Mouse (Mus musculus) spleen, adult 2 months (tissue): ENCODE measurements around the gene Dpep2nb. TPM values are rescaled to one million over a fixed set of nuclear protein-coding genes. Genes with fewer than 3 reads are reported as not detected.

ENCODE experiments used
- DNase-seq, 2 experiments: peaks; one replicate each; pipeline versions ENCODE4 v3.0.0 to v3.0.0-alpha.2; 2012 to 2021; ENCODE audit warnings: low spot score in 2 of 2, low read depth in 1 of 2
- H3K27ac ChIP-seq: fragments of 200-500 bp; 2 replicates; pipeline ENCODE4 v1.5.1; 2012; ENCODE audit warnings: low read length, inconsistent platforms; ENCODE audit not compliant: insufficient read depth
- H3K27me3 ChIP-seq: fragments of 200-500 bp; 2 replicates; pipeline ENCODE4 v1.6.1; 2012; ENCODE audit warnings: mild to moderate bottlenecking, moderate library complexity, low read length, inconsistent platforms; ENCODE audit not compliant: control insufficient read depth, insufficient read depth
- H3K36me3 ChIP-seq: fragments of 200-500 bp; 2 replicates; pipeline ENCODE4 v1.6.1; 2012; ENCODE audit warnings: mild to moderate bottlenecking, low read length, inconsistent platforms; ENCODE audit not compliant: control insufficient read depth, insufficient read depth
- H3K4me1 ChIP-seq: fragments of 200-500 bp; 2 replicates; pipeline ENCODE4 v1.6.1; 2011; ENCODE audit warnings: inconsistent platforms; ENCODE audit not compliant: control insufficient read depth, insufficient read depth, insufficient read length
- H3K4me3 ChIP-seq: fragments of 200-500 bp; 2 replicates; pipeline ENCODE4 v1.5.1; 2011; ENCODE audit warnings: mild to moderate bottlenecking, inconsistent platforms; ENCODE audit not compliant: insufficient read depth, insufficient read length; ENCODE audit errors: extremely low read depth
- CTCF ChIP-seq: fragments of 200-500 bp; IDR thresholded peaks from 2 replicates; pipeline ENCODE4 v1.5.1; 2011; ENCODE audit warnings: mild to moderate bottlenecking, inconsistent platforms; ENCODE audit not compliant: insufficient read depth, insufficient read length, insufficient replicate concordance; ENCODE audit errors: extremely low read depth
- POLR2A ChIP-seq: fragments of 200-500 bp; IDR thresholded peaks from 2 replicates; pipeline ENCODE4 v1.6.1; 2011; ENCODE audit warnings: low read depth, low read length, inconsistent platforms
- WGBS: fragments of 180-500 bp; shearing (Covaris S2); methylation state at CpG from one replicate; pipeline ENCODE4 v1.1.7; 2018; 5-methylcytosine and 5-hydroxymethylcytosine counted together
- polyA plus RNA-seq: library from polyadenylated mRNA; depleted of rRNA; stranded (reverse); fragments of >200 nt; gene quantifications from 2 replicates; pipeline ENCODE4 v1.2.3, GENCODE M21; 2012

Dpep2nb gene
- polyA plus RNA-seq, 1 experiment: not detected

GRCm38 (mm10) chr8:105981146-105981545 is 24.6 kb downstream of the Dpep2nb start:
- Histone ChIP-seq H3K36me3 (no peaks in the 10 kb centered on the region), H3K27ac (no peak overlapping the region), H3K4me1 (0 out of 2 replicates have a peak, but pooled peaks cover 2% of the 10 kb centered on the region), H3K27me3 (no peaks in the 10 kb centered on the region), H3K4me3 (no peak overlapping the region)
- TF ChIP-seq POLR2A (no peak), CTCF (no peak)
- WGBS: 90% methylated on average over 1 of the region's 1 CpGs
- no peak for DNase-seq

DNA sequence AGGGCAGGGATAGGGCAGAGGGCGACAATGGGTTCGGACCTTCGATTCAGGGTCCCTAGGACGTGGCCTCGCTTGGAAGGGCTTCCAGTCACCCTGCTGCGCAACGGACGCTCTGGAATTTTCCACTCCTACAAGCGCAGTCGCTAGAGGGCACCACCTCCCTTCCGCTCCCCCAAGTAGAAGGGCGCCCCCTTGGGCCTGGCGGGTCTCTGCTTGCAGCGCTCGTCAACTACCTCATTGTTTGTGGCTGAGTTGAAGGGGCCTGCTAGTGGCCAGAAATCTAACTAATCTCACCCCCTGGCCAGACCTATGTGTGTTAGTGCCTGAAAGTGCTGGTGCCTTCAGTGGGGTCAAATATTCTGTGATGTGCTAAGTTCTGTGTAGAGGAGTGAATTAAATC is 26.4 kb downstream of the Dpep2nb start, which contains the start of gene Dpep3:
Gene Dpep3 (minus strand): TSS at position 105 of the 400 bp plus-strand sequence.
- Histone ChIP-seq H3K27ac (no peak within 1 kb of the TSS), H3K4me1 (0 out of 2 replicates have a peak, but pooled peaks cover 2% of the 10 kb centered on the region), H3K27me3 (no peaks in the 10 kb centered on the region), H3K4me3 (no peak within 1 kb of the TSS), H3K36me3 (no peaks in the 10 kb centered on the region)
- TF ChIP-seq POLR2A (no peak), CTCF (no peak)
- WGBS: 90% methylated on average over 15 of the region's 15 CpGs
- DNase-seq: no peak

DNA sequence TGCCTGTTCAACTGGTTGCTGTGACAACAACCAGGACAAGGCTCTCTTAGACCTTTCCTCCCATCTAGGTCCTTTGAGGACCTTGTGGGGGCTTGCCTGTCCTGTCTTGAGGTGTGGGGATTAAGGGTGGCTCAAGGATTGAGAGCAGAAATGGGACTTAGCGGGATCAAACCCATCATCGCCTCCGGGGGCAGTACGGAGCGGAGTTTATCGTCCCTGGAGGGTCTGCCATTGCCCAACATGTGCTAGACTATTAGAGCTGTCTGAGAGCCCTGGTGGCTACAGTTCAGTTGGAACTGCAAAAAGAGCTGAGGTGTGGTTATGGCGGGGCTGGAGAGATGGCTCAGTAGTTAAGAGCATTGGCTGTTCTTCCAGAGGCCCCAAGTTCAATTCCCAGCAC is 30.4 kb downstream of the Dpep2nb start:
- H3K4me1 ChIP-seq: no peaks in the 10 kb centered on the region
- H3K27me3 ChIP-seq: no peaks in the 10 kb centered on the region
- WGBS: 83% methylated on average over 7 of the region's 7 CpGs

DNA sequence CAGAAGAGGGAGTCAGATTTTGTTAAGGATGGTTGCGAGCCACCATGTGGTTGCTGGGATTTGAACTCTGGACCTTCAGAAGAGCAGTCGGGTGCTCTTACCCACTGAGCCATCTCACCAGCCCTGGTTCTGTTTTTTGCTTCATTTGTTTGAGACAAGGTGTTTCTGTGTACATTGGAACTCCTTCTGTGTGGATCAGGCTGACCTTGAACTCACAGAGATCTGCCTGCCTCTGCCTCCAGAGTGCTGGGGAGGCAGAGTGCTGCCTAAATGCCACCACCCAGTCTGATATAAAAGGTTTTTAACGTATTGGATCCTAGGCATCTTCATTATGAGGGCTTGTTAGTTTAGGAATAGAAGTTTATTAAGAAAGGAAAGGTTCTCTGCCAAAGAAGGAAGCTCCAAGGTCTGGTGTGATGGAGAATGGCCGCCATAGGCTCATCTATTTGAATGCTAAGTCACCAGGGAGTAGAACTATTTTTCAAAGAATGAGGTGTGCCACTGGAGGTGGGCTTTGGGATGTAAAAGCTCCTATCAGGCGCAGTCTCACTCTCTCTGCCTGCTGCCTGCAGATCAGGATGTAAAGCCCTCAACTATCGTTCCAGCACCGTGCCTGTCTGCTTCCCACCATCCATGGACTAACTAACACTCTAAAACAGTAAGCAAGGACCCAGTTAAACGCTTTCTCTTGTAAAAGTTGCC is 34.6 kb downstream of the Dpep2nb start:
- H3K4me3 ChIP-seq: no peak overlapping the region
- no peak overlapping the region for H3K27ac ChIP-seq
- no peaks in the 10 kb centered on the region for H3K27me3 ChIP-seq
- DNase-seq: no peak
- TF ChIP-seq CTCF (no peak), POLR2A (no peak)
- peaks cover 4% of the 10 kb centered on the region; the same call in 1 of the 2 replicates for H3K4me1 ChIP-seq
- H3K36me3 ChIP-seq: no peaks in the 10 kb centered on the region
- 82% methylated on average over 8 of the region's 8 CpGs for WGBS

More for the DNA sequence above, 30.4 kb downstream of the Dpep2nb start:
- no peak for DNase-seq
- Histone ChIP-seq H3K27ac (no peak overlapping the region), H3K36me3 (no peaks in the 10 kb centered on the region), H3K4me3 (no peak overlapping the region)
- TF ChIP-seq CTCF (no peak), POLR2A (no peak)

DNA sequence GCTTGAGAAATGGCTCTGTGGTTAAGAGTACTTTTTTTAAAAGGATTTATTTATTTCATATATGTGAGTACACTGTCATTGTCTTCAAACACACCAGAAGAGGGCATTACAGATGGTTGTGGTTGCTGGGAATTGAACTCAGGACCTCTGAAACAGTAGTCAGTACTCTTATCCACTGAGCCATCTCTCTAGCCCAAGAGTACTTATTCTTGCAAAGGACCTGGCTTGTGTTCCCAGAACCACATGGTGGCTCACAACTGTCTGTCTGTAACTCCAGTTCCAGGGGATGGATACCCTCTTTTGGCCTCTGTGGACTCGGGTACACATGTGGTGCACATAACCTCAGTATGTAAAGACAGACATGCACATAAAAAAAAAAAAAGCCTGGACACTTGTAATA is 36.4 kb downstream of the Dpep2nb start:
- Histone ChIP-seq H3K27me3 (no peaks in the 10 kb centered on the region), H3K4me3 (no peak overlapping the region), H3K36me3 (no peaks in the 10 kb centered on the region), H3K4me1 (peaks cover 6% of the 10 kb centered on the region; the same call in 1 of the 2 replicates), H3K27ac (no peak overlapping the region)
- DNase-seq: no peak
- WGBS: 83% methylated on average over 1 of the region's 1 CpGs
- TF ChIP-seq CTCF (no peak), POLR2A (no peak)

GRCm38 (mm10) chr8:105966692-105967311 is 39.0 kb downstream of the Dpep2nb start:
- 23% methylated on average over 19 of the region's 19 CpGs for WGBS
- Histone ChIP-seq H3K36me3 (no peaks in the 10 kb centered on the region), H3K27ac (no peak overlapping the region), H3K27me3 (no peaks in the 10 kb centered on the region), H3K4me3 (peak overlapping the region; percentile 16), H3K4me1 (peaks cover 6% of the 10 kb centered on the region; the same call in 1 of the 2 replicates)
- TF ChIP-seq CTCF (no peak), POLR2A (no peak)
- DNase-seq: no peak
